Mouse (Mus musculus) gastrocnemius, postnatal 4 days (tissue): ENCODE data around the gene Ckap2l. TPM values are rescaled to one million over a fixed set of nuclear protein-coding genes. Genes with fewer than 3 reads are reported as not detected.

Experiments
- DNase-seq, 2 experiments: peaks; one replicate each; pipeline ENCODE4 v3.0.0; 2021 to 2022; ENCODE audit warnings: low spot score in 2 of 2, mixed read lengths in 2 of 2
- total RNA-seq, 2 experiments: library from RNA; stranded (reverse); gene quantifications; 2 replicates each; pipeline ENCODE4 v1.2.3; 2021

The Ckap2l gene
- total RNA-seq, 2 experiments from 2014 or later = 14.0 to 15.6 TPM

DNA sequence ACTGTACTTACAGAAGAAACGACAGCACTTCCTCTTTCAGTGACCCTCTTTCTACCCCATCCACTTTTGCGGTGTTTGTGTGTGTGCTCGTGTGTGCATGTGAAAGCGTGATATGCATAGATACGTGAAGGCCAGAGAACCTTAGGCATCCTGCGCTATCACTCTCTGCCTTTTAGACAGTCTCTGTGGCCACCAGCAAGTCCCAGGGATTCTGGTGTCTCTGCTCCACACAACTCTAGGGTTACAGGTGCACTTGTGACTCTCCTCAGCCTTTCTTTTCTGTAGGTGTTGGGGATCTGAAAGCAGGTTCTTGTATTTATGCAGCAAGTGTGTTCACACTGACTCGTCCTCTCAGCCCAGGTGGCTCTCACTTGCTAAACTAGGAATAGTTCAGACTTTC, 31.7 kb downstream of the Ckap2l start:
- no peak for DNase-seq

DNA sequence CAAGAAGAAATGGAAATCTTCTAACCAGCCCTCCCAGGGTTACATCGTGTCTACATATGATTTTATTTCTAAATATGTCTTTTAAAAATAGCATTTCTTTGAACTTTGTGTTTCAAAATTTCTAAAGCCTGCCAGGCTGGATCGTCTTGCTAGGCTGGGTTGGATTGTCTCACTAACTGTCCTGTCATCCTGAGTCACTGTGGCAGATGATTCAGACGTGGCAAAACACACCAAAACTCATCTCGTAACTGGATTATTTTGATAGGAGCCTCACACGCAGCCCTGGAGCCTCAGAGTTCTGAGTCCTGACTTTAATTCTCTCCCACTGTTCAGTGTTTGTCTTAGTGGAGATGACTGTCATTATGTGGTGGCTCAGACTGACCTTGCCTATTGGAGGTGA, 33.9 kb downstream of the Ckap2l start:
- no peak for DNase-seq

DNA sequence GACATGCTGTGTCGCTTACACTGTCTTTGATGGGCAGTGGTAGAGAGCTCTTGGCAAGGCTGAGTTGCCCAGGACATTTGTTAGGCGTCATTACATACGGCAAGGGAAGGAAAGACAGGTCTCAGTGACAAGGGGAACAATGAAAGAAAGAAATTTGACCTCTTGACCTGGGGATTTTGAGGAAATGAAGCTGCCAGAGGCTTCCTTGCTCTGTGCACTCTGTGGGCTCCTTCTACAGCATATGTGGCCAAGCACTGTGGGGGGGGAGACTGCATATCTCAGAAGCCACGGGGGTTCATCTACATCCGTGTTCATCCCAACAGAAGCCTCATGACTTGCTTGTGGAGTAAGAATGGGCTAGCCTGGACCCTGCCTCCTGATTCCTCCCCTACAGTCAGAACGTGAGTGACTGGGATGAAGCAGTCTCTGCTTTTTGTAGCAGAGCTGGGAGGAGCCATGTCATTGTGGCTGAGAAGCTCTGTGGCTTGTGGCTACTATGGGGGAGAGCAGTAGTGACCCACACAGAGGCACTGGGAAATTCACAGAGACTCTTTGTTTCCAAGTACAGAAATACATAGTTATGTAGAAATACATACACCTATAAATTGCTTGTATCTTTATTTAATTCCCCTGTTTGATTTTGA, 35.7 kb downstream of the Ckap2l start:
- DNase-seq = no peak

DNA sequence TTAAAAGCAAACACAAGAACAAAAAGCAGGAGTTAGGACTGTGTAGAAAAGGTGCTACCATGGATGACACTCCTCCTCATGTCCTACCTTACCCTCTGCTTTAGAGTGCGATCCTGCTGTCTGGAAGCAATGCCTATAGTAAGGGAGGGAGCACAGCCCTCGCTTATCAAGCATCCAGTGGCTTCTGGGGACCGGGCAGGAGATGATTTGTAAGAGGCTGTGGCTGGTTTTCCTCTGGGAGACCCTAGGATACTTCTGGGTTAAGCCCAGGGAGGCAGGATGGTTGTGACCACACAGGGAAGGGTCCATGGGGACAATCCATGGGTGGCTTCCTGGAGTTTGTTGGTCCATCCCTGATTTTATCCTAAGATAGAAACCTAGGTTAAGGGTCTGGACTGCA, 36.4 kb downstream of the Ckap2l start:
- no peak for DNase-seq

DNA sequence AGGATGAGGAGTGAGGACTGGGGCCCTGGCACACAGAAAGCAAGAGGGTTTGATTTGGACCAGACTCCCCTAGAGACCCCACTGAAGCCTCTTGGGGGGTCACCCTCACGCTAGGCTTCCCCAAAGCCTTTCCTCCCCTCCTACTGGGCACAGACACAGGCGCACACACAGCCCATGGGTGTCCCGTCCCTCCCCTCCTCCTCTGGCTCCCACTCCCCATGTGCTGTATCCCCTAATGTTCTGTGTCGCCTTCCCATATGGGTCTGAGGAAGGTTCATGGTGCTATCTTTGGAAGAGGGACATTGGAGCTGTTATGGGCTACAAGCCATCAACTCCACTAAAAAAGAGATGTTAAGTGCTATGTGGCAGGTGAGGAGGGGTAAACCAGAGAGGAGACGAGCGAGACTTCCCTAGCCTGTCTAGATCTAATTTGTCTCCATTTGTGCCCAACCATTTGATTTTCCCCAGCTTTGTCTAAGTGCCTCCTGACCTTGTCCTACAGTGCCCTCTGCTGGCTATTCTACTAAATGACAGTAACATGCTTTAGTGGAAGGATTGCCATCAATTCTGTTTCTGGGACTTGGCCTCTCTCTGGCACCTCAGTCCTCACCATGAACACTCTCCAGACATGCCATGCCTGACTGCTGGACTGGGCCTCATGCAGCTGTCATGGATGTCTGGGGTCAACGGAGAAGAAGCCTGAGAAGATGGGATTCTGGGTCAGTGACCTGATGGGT, 38.4 kb downstream of the Ckap2l start:
- DNase-seq = peak; percentile 31 to 59

DNA sequence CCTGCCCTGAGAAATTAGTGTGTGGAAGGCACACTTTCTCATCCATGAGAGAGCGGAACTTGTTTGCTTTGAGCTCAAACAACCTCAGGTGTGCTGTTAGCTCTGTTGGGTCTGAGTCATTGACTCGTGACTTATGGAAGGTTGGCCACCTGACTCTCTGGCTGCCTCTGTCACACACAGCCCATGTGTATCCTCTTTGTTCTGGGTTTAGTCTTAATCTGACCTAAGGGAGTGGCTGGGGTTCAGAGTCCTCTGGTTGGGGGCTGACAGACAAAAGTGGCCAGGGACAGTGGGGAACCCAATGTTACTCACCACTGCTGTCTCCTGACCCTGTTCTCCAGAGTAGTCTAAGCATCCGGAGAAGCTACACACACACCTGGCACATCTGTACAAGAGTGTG, 39.0 kb downstream of the Ckap2l start:
- no peak for DNase-seq

DNA sequence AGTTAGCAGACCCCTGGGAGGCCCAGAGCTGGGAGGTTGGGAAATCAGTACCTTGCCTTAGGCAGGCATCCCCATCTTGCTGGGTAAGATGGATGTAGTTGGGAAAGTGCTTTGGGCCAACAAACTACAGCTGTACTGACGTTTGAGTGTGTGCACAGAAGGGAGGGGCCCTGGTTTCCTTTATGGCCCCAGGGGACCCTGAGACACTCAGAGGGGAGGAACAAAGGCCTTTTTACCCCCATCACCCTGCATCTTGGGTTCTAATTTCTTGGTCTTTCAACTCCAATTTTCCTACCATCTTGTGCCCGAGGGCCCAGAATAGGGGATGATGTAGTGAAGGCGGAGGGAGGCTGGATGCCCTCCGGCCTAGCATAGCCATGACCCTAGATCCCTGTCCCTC, 41.0 kb downstream of the Ckap2l start:
- peak in 1 of 2 experiments; percentile 14 for DNase-seq

DNA sequence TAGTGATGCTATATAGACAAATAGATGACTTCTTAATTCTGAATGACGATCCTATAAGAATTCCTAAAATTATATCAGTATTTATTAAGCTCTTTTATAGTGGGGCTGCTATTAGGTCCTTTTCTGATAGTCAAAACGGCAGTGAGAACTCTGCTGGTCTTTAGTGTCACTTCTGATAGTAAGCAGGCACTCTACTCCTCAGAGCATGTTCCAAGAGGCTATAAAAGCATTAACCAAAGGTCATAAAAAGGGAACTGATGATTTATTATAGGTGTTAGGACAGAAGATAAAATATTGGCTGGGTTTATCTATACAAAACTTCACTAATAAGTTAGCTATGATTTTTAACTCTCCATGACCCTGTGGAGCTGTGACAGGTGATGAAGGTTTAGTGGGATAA, 42.9 kb downstream of the Ckap2l start:
- no peak for DNase-seq

DNA sequence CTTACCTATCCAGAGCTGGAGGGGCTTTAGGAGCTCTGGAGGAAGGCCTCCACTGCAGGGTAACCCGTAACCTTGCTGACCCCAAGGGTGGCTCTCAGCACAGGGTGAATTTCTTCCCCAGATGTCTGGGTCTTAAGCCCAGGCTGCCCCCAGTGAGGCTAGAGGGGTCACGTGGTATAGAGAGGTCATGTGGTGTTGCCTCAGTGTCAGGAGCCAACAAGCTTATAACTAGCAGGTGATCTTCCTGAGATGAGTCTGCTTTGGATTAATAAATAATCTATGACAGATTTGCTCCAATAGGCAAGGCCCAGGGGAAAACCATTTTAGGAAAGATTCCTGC, 43.4 kb downstream of the Ckap2l start:
- no peak for DNase-seq

DNA sequence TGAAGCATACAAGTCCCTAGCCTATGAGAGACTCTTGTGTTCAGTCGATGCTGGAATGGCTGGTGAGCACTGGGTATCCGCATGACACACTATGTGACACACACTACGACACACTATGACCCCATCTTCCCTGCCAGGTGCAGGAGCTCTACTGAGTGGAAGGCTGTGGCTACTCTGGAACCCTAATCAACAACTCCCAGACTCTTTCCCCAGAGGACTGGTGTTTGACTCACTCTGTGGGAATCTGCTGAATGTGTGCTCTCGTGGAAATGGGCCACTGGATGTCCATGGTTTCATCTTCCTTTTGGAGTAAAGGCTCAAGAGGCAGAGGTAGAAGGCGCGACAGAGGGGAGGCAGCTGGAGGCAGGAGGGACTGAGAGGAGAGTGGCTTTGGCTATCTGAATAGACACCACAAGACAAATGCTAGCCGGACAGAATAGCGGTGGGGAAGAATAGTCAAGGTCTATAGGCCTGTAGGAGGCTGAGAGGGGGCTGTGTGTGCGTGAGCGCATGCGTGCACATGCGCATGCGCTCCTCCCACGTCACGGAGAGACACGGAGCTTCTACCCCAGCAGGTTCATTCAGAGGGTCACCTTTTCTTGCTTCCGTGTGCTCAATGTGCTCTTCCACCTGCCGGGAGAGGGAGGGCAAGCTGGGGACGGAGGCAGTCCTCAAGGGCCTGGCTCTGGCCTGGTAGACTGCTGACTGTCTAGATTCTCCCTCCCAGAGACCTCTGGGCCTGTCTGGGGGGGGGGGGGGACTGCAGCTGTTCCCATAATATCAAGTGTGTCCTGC, 44.0 kb downstream of the Ckap2l start:
- DNase-seq = no peak

DNA sequence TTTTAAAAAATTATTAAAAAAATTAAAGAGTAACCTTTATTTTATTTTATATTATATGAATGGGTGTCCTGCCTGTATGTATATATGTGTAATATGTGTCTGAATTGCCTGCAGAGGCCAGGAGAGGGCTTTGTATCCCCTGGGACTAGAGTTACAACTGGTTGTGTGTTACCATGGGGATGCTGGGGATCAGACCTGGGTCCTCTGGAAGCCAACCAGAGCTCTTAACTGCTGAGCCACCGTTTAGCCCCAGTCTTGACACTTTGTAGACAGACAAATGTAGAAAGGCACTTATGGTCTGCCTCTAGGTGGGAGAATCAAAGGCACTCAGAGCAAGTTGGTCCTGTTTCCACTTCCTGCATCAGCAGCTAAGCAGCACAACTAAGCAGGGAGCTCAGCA, 47.7 kb downstream of the Ckap2l start:
- no peak for DNase-seq

DNA sequence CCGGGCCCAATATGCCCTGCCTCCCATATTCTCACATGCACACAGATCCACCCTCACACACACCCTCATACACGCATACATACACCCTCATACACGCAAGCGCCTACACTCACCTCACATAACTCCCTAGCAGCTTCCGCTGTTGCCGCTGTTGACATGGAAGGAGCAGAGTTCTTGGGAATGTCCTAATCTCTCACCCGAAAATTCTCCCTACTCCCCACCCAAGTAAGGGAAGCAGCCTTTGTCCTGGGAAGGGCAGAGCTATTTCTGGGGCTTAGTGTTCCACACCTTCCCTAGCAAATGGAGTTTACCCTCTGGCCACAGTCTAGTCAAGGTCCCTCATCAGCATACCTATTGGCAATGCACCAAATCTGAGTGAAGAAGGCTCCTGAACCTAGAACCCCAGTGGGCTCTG, 49.3 kb downstream of the Ckap2l start:
- no peak for DNase-seq

DNA sequence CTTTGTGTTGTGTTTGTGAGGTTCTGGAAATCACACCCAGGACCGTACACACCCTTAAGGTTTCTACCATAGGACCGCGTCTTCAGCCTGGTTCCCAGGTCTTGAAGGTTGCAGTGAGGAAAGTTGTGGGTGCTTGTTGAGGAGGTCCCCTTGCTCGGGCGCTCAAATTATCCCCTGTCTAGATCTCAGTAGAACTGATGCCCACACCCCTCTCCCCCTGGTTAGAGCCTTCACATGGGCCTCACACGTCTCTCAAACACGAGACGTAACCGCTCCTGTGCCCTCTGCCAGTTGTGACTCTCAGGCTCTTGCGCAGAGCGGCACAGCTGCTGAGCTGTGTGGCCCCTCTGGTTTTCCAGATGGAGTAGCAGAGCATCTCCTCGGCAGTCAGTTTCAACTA, 50.1 kb downstream of the Ckap2l start:
- no peak for DNase-seq

DNA sequence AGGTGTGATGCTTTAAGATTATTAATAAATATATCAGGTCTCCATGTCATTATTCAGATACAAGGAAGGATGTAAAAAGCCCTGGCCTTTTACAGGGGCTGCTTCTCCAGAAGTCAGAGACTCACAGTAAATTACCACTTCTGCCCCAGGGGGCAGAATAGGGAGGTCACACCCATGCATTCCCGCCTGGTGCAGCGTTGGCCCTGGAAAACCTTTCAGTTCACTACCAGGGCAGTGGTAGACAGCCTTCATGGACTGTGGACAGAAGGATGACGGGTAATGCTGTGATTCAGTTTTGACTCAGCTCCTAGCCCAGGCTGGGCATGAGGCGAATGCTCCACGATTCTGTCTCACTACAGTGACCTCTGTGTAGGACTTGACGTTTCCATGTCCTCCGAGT, 50.6 kb downstream of the Ckap2l start:
- no peak for DNase-seq

DNA sequence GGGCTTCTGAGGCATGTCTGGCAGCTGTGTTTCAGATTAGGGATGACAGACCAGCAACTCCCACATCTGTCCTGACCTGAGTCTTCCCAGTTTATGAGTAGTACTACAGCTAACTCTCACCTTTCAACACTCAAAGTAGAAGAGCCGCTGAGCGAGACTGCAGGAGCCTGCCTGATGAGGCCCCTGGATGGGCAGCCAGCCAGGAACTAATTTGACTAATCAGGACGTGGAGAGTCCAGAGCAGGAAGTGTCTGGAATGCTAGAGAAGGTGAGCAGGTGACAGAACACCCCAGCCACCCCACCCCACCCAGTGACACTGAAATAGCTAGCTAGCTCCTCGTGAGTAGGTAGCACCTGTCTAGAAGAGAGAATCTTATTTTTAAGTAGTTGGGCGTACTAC, 51.4 kb downstream of the Ckap2l start:
- DNase-seq = no peak

DNA sequence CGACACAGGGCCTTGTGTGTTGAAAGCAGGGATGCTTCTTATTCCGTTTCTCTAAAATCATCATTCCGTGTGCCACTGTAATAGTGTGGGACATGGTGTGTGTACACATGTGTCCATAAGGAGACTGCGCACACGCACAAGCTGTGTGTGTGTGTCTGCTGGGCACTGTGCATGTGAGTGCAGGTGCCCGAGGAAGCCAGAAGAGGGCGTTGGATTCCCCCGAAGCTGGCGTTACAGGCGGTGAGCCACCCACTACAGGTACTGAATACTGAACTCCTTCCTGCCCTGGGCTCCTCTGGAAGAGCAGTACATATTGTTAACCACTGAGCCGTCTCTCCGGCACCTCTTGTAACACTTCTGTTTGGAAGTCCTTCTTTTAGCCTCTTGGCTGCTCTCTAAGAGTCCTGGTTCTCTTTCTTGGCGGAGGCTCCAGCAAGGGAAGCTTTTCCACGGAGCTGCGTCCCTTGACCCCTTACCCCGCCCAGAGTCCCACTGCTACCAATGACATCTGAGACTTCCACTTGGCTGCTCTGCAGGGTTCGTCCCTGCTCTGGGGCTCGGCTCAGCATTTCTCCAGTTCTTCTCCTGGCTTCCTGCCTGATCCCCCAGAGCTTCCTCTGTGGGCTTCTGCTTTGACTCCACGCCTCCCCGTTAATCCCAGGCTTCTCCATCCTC, 52.4 kb downstream of the Ckap2l start:
- DNase-seq = peak in 1 of 2 experiments; percentile 31

DNA sequence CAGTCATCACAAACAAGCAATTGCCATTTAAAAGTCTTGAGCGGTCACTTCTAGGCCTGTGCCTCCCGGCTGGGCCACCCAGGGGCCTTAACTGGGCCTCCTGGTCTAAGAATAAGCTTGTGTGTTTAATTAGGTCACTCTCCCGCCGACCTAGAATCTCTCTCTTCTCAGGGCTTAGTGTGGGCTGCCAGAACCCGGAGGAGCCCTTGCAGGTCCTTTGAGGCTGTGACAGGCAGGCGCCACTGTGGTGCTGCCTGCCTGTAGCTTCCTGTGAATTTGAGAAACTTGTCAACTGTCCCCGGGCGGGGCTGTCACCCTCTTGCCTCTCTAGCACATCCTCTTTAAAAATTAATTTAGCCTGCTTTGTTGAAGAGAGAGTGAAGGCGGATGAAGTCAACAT, 53.2 kb downstream of the Ckap2l start:
- DNase-seq = no peak

DNA sequence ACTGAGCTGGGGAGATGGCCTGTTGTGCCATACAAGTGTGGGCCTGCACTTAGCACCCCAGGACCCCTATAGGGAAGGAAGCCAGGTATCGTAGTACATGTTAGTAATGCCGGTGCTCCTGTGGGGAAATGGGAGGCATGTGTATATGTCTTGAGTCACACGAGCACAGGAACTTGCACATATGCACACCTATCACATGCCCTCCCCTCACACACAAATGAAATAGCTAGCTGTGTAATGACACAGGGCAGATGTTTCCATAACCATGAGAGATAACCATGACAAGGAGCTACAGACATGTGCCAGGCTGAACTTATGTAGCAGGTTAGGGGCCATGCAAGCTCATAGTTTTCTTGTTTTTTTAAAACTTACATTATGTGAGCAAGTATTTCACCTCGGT, 54.0 kb downstream of the Ckap2l start:
- DNase-seq = no peak

DNA sequence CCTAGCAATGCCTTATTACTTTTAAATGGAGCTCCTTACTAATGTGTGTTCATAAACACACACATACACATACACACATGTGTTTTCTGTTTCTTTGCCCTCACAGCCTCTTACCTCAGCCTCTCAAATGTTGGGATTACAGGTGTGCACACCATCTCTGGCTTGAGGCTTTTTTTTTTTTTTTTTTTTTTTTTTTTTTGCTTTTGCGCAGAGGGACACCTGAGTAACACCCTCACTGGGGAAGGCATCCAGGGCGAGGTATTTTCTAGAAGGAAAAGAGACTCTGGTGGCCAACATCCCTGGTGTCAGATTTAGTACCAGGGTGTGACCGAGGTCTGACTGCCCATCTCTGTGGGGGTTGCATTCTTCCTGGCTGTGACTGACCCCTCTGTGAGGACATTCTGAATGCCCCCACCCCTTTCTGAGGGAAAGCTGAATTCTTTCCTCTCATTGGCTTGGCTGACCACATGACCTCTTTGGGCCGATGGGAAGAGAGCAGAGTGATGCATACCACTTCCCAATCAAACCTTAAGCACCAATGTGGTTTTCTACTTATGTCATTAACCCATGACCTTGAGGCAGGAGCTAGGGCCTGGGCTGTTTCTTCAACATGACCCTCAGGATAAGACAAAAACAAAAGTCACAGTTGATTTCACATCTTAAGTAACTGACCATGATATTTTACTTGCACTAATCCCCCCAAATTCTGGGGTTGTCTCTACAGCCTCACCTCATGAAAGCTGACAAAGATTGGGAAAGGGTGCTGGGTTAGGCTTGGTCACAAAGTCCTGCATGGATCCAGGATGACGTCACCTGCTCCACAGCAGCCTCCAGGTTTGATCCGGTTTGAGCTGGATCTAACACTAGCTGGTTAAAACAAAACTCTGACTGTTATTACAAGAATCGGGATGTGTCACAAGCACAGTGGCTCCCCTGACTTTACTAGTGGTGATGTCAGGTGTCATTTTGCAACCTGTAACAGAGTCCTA, 54.9 kb downstream of the Ckap2l start:
- DNase-seq = no peak

DNA sequence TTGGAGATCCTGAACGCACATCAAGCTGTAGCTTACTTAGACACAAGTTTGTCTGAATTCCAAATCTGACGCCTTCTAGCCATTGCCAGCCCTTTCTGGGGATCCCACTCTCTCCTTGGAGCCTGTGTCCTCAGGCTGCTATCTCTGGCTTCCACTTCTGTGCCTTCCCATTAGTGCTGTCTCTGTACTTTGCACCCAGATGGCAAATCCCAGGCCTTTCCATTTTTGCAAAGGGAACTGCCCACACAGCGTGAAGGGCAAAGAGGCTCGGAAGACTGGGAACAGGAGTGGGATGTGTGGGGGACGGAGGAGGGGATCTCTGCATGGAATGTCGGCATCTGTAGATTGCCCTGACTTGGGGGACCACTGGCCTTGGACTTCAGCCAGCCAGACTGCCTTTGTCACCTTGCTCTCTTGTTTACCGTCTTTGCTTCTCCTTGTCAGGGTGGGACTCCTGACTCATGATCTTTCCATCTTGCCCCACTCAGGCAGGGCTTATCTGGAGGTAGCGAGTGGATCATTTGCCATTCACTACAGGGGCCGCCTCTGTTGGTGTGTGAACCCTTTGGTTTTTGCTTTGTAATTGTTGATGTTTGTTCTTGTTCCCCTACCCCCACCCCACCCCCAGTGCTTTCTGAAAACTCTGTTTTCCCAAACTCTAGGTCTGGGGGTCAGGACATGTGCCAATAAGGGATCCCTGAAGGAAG, 56.1 kb downstream of the Ckap2l start:
- no peak for DNase-seq
